Mouse (Mus musculus) embryonic facial prominence, embryonic 14.5 days (tissue): ENCODE measurements around the gene Ddx5. TPM values are rescaled to one million over a fixed set of nuclear protein-coding genes. Genes with fewer than 3 reads are reported as not detected.
A peak's percentile ranks its signal among the peaks of the same experiment; 100 is the strongest.

Experiments used
- ATAC-seq: fragments of 200-750 bp; cut with Nextera tagmentation; 2 replicates; pipeline ENCODE4 v1.8.0; 2017; ENCODE audit warnings: low read depth, moderate number of reproducible peaks, moderate TSS enrichment
- DNase-seq: peaks from one replicate; pipeline ENCODE4 v3.0.0-alpha.2; 2015; ENCODE audit warnings: low spot score
- H3K27ac ChIP-seq: fragments of 300-500 bp; sonication (generic); replicated peaks from 2 replicates; pipeline ENCODE4 v1.5.1; 2014; ENCODE audit warnings: low read depth, mild to moderate bottlenecking, low read length, moderate library complexity
- H3K27me3 ChIP-seq: fragments of 300-500 bp; sonication (generic); replicated peaks from 2 replicates; pipeline ENCODE4 v1.6.1; 2014; ENCODE audit warnings: low read length; ENCODE audit not compliant: control insufficient read depth, insufficient read depth
- H3K36me3 ChIP-seq: fragments of 300-500 bp; sonication (generic); 2 replicates; pipeline ENCODE4 v1.6.1; 2014; ENCODE audit warnings: low read length, mixed read lengths; ENCODE audit not compliant: control insufficient read depth, insufficient read depth
- H3K4me1 ChIP-seq: fragments of 300-500 bp; sonication (generic); 2 replicates; pipeline ENCODE4 v1.6.1; 2014; ENCODE audit warnings: antibody characterized with exemption, low read length; ENCODE audit not compliant: control insufficient read depth, insufficient read depth
- H3K4me2 ChIP-seq: fragments of 300-500 bp; sonication (generic); 2 replicates; pipeline ENCODE4 v1.6.1; 2014; ENCODE audit warnings: low read depth, mild to moderate bottlenecking, low read length, moderate library complexity, mixed read lengths
- H3K4me3 ChIP-seq: fragments of 300-500 bp; sonication (generic); 2 replicates; pipeline ENCODE4 v1.5.1; 2014; ENCODE audit warnings: low read depth, mild to moderate bottlenecking, low read length
- H3K9ac ChIP-seq: fragments of 300-500 bp; sonication (generic); 2 replicates; pipeline ENCODE4 v1.6.1; 2014; ENCODE audit warnings: low read depth, mild to moderate bottlenecking, low read length, moderate library complexity, mixed read lengths
- H3K9me3 ChIP-seq: fragments of 300-500 bp; sonication (generic); 2 replicates; pipeline ENCODE4 v1.6.1; 2016; ENCODE audit warnings: low read length; ENCODE audit not compliant: control insufficient read depth
- WGBS: fragments of 180-500 bp; shearing (Covaris S2); extraction: QIAGEN DNeasy Blood & Tissue Kit; methylation state at CpG from one replicate; pipeline ENCODE4 v1.1.7; 2014; 5-methylcytosine and 5-hydroxymethylcytosine counted together
- polyA plus RNA-seq: library from polyadenylated mRNA; unstranded; fragments of >200 nt; fragmentation: Nextera tagmentation; extraction: Ambion mirVana; gene quantifications from 2 replicates; pipeline ENCODE4 v1.2.1, GENCODE M21; 2014

The Ddx5 gene
- polyA plus RNA-seq, 1 experiment from 2014 or later: 334 TPM

DNA sequence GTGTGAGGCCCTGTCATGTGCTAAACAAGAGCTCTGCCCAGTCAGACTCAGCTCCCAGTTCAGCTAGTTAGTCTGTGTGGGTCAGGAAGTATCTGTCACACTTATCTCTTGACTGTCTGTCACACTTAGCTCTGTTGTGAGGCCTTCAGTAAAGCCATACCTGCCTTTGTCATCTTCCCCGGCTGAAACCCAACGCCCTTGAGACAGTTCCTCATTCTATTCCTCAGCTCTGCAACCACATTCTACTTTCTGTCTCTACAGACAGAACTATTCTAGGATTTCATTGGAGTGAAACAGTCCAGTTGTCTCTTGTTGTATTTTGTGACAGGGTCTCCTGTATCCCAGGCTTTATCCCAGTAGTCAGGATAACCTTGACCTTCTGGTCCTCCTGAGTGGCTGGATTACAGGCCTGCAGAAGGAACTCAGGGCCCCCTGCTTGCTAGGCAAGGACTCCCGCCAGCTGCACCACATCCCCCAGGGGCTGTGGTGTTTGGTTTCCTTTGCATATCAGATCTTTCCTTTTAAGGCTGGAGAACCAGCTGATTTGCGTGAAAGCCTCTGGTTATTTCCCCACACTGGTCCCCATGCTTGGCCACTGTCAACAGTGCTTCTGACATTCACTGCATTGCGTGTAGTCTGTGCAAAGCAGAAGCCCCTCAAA is 26.7 kb downstream of the Ddx5 start:
- ATAC-seq (peak; percentile 86), DNase-seq (peak; percentile 89)
- Histone ChIP-seq H3K27me3 (no peaks in the 10 kb centered on the region), H3K9me3 (no peaks in the 10 kb centered on the region), H3K9ac (no peak overlapping the region), H3K27ac (peak overlapping the region; percentile 69), H3K4me1 (0 out of 2 replicates have a peak, but pooled peaks cover 11% of the 10 kb centered on the region), H3K4me3 (no peak overlapping the region), H3K4me2 (no peak overlapping the region), H3K36me3 (peaks cover 25% of the 10 kb centered on the region)
- 17% methylated on average over 5 of the region's 5 CpGs for WGBS

GRCm38 (mm10) chr11:106760511-106760910 is 28.5 kb downstream of the Ddx5 start:
- DNase-seq (no peak), ATAC-seq (no peak)
- Histone ChIP-seq H3K27ac (no peak overlapping the region), H3K4me1 (0 out of 2 replicates have a peak, but pooled peaks cover 11% of the 10 kb centered on the region), H3K4me2 (no peak overlapping the region), H3K9me3 (no peaks in the 10 kb centered on the region), H3K36me3 (0 out of 2 replicates have a peak, but pooled peaks cover 9% of the 10 kb centered on the region), H3K9ac (no peak overlapping the region), H3K4me3 (no peak overlapping the region), H3K27me3 (no peaks in the 10 kb centered on the region)
- 96% methylated on average over 5 of the region's 5 CpGs for WGBS

- no peak for ATAC-seq
- 93% methylated on average over 3 of the region's 3 CpGs for WGBS
- H3K9ac ChIP-seq: no peak overlapping the region
- no peaks in the 10 kb centered on the region for H3K27me3 ChIP-seq
- 0 out of 2 replicates have a peak, but pooled peaks cover 11% of the 10 kb centered on the region for H3K4me1 ChIP-seq
- H3K9me3 ChIP-seq: no peaks in the 10 kb centered on the region
- no peaks in the 10 kb centered on the region for H3K36me3 ChIP-seq
- H3K4me3 ChIP-seq: no peak overlapping the region
- DNase-seq: no peak
- no peak overlapping the region for H3K4me2 ChIP-seq
- H3K27ac ChIP-seq: no peak overlapping the region
Measured at GRCm38 (mm10) chr11:106759028-106759427, 30.0 kb downstream of the Ddx5 start.

DNA sequence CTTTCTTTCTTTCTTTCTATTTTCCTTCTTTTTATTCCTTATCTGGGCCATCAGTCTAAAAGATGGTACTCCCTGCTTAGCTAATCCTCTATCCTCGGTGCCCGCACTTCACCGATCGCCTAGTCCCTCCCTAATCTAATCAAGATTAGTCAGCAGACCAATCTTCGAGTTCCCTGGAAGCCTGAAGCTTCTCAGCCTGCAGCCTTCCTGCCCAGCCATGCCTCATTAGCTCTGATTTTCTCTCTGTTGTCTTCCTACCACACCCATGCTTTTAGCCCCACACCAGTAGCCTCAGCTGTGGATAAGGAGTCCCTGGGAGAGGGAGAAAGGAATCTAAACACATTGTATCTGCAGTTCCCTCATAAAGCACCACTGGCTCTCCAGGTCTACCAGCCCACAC is 33.4 kb downstream of the Ddx5 start:
- DNase-seq (no peak), ATAC-seq (no peak)
- Histone ChIP-seq H3K9me3 (no peaks in the 10 kb centered on the region), H3K4me1 (no peaks in the 10 kb centered on the region), H3K27ac (no peak overlapping the region), H3K4me2 (no peak overlapping the region), H3K4me3 (no peak overlapping the region), H3K27me3 (no peaks in the 10 kb centered on the region), H3K9ac (no peak overlapping the region), H3K36me3 (no peaks in the 10 kb centered on the region)
- WGBS: 63% methylated on average over 5 of the region's 5 CpGs

GRCm38 (mm10) chr11:106753314-106753713 is 35.7 kb downstream of the Ddx5 start:
- H3K4me2 ChIP-seq: no peak overlapping the region
- no peak overlapping the region for H3K27ac ChIP-seq
- H3K9ac ChIP-seq: no peak overlapping the region
- H3K9me3 ChIP-seq: no peaks in the 10 kb centered on the region
- H3K27me3 ChIP-seq: no peaks in the 10 kb centered on the region
- H3K36me3 ChIP-seq: no peaks in the 10 kb centered on the region
- no peak overlapping the region for H3K4me3 ChIP-seq
- H3K4me1 ChIP-seq: no peaks in the 10 kb centered on the region
- WGBS: 91% methylated on average over 6 of the region's 6 CpGs
- ATAC-seq: no peak
- DNase-seq: no peak

DNA sequence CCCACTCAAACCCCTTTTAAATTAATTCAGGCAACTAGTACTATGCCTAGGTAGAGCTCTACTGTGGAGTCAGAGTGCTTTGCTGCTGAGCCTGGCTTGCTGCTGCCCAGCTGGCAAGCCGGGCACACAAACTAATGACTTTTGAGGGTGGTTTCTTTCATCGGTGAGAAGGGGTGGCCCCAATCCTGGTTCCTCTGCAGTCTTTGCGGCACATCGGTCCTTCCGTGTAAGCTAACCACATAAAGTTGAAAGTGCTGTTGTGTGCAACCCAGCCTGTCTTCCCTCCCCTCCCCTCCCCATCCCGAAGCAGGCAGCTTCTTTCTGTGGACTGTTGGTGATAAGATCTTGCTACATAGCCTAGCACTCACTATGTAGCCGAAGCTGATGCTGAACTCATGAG is 36.9 kb downstream of the Ddx5 start:
- 85% methylated on average over 7 of the region's 7 CpGs for WGBS
- no peak overlapping the region for H3K9ac ChIP-seq
- no peak overlapping the region for H3K27ac ChIP-seq
- ATAC-seq (no peak), DNase-seq (no peak)
- H3K4me2 ChIP-seq: no peak overlapping the region
- no peaks in the 10 kb centered on the region for H3K36me3 ChIP-seq
- H3K4me3 ChIP-seq: no peak overlapping the region
- no peaks in the 10 kb centered on the region for H3K4me1 ChIP-seq
- peaks cover 8% of the 10 kb centered on the region; the same call in 1 of the 2 replicates for H3K9me3 ChIP-seq
- no peaks in the 10 kb centered on the region for H3K27me3 ChIP-seq

- H3K9ac ChIP-seq: no peak within 1 kb of the TSS
- no peaks in the 10 kb centered on the region for H3K36me3 ChIP-seq
- no peak for ATAC-seq
- WGBS: 80% methylated on average over 17 of the region's 17 CpGs
- H3K4me1 ChIP-seq: no peaks in the 10 kb centered on the region
- DNase-seq: no peak
- peaks cover 9% of the 10 kb centered on the region; the same call in 1 of the 2 replicates for H3K9me3 ChIP-seq
- no peak within 1 kb of the TSS for H3K4me2 ChIP-seq
- H3K27me3 ChIP-seq: no peaks in the 10 kb centered on the region
- H3K4me3 ChIP-seq: no peak within 1 kb of the TSS
- no peak within 1 kb of the TSS for H3K27ac ChIP-seq
Measured at GRCm38 (mm10) chr11:106751039-106752018, 37.7 kb downstream of the Ddx5 start, which contains the start of gene Milr1. Milr1 (plus strand) TSS chr11:106751226.

DNA sequence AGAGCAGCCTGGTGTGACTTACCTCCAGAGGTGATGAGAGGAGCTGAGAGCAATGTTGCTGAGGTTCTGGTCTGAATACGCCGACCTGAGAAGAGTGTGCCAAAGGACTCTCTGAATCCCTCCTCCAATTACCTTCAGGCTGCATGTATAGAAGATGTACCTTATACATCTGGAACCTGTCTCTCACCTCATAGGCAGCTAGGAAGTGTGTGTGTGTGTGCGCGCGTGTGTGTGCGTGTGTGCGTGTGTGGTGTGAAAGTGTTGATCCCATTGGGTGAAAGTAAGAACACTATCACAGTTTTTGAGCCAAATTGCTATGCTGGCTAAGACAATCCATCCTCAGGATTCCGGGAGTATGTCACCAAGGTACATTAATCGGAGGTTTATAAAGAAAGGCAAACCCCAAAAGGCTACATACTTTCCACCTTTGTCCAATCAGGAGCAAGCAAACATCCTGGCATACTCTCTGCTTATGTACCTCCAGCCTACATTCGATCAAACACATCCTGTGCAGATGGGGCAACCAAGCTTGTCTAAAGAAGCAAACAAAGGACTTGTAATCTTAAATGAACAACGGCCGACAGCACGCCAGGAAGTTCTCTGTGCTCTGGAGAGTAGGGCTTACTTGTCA is 38.7 kb downstream of the Ddx5 start, which contains the start of gene Pecam1:
Pecam1 (minus strand) TSS at position 508 of the 631 bp plus-strand sequence.
- H3K36me3 ChIP-seq: no peaks in the 10 kb centered on the region
- ATAC-seq (no peak), DNase-seq (no peak)
- H3K9me3 ChIP-seq: peaks cover 9% of the 10 kb centered on the region; the same call in 1 of the 2 replicates
- H3K4me2 ChIP-seq: no peak within 1 kb of the TSS
- no peak within 1 kb of the TSS for H3K27ac ChIP-seq
- no peaks in the 10 kb centered on the region for H3K27me3 ChIP-seq
- WGBS: 79% methylated on average over 13 of the region's 13 CpGs
- H3K4me1 ChIP-seq: no peaks in the 10 kb centered on the region
- no peak within 1 kb of the TSS for H3K4me3 ChIP-seq
- H3K9ac ChIP-seq: no peak within 1 kb of the TSS
